Mouse (Mus musculus) CH12.LX (cell line): ENCODE results near the gene Gm20518. TPM values are rescaled to one million over a fixed set of nuclear protein-coding genes. Genes with fewer than 3 reads are reported as not detected.

ENCODE experiments used
- DNase-seq: peaks from one replicate; pipeline ENCODE4 v3.0.0-alpha.2; 2013; ENCODE audit errors: extremely low read depth
- H3K27ac ChIP-seq: 2 replicates; pipeline ENCODE4 v1.5.1; 2012; ENCODE audit warnings: low read depth, mild to moderate bottlenecking, control low read depth, moderate library complexity; ENCODE audit not compliant: insufficient read depth
- H3K27me3 ChIP-seq: replicated peaks from 2 replicates; pipeline ENCODE3; 2012; ENCODE audit warnings: inconsistent platforms
- H3K36me3 ChIP-seq, 2 experiments: replicated peaks in 1 of 2; 2 replicates each; pipeline versions ENCODE3 to v1.6.1; 2012; ENCODE audit warnings: inconsistent platforms in 1 of 2, low read length in 1 of 2, mild to moderate bottlenecking in 1 of 2, mixed read lengths in 1 of 2, moderate library complexity in 1 of 2; ENCODE audit not compliant: control insufficient read depth in 1 of 2, insufficient read depth in 1 of 2
- H3K4me1 ChIP-seq, 2 experiments: 2 replicates each; pipeline ENCODE4 v1.6.1; 2012; ENCODE audit warnings: inconsistent platforms in 1 of 2, moderate library complexity in 1 of 2; ENCODE audit not compliant: insufficient read depth in 2 of 2, control insufficient read depth in 1 of 2
- H3K4me2 ChIP-seq: 2 replicates; pipeline ENCODE4 v1.6.1; 2012; ENCODE audit warnings: low read depth, mild to moderate bottlenecking, control low read depth; ENCODE audit not compliant: poor library complexity, insufficient read depth, severe bottlenecking
- H3K4me3 ChIP-seq, 3 experiments: fragments of 150-350 bp in 1 of 3; sonication (generic) in 1 of 3; replicated peaks in 1 of 3; 2 replicates each; pipeline versions ENCODE3 to v1.5.1; 2011 to 2012; ENCODE audit warnings: low read depth in 2 of 3, low read length in 2 of 3, mild to moderate bottlenecking in 2 of 3, moderate library complexity in 2 of 3, control low read depth in 1 of 3, improper control_type of control experiment in 1 of 3, inconsistent platforms in 1 of 3, mixed read lengths in 1 of 3; ENCODE audit not compliant: poor library complexity in 1 of 3
- H3K79me2 ChIP-seq: replicated peaks from 2 replicates; pipeline ENCODE4 v1.6.1; 2012; ENCODE audit warnings: mild to moderate bottlenecking, moderate library complexity; ENCODE audit not compliant: control insufficient read depth, poor library complexity, insufficient read depth, severe bottlenecking; ENCODE audit errors: extremely low read depth
- H3K9ac ChIP-seq: 2 replicates; pipeline ENCODE4 v1.6.1; 2012; ENCODE audit warnings: low read depth, mild to moderate bottlenecking, control low read depth, moderate library complexity; ENCODE audit not compliant: insufficient read depth
- H3K9me3 ChIP-seq: replicated peaks from 2 replicates; pipeline ENCODE3; 2012; ENCODE audit warnings: low read length, inconsistent platforms, mixed read lengths
- BHLHE40 ChIP-seq: IDR thresholded peaks from 2 replicates; pipeline ENCODE4 v1.6.1; 2011; ENCODE audit warnings: mild to moderate bottlenecking, low read depth, low read length, improper control_type of control experiment
- CTCF ChIP-seq, 2 experiments: IDR thresholded peaks in 1 of 2; conservative IDR thresholded peaks in 1 of 2; 2 replicates each; pipeline ENCODE4 v1.5.1; 2011 to 2012; ENCODE audit warnings: low read depth in 2 of 2, low read length in 2 of 2, improper control_type of control experiment in 1 of 2, inconsistent platforms in 1 of 2, mild to moderate bottlenecking in 1 of 2, moderate library complexity in 1 of 2
- HCFC1 ChIP-seq: IDR thresholded peaks from 2 replicates; pipeline ENCODE4 v1.6.1; 2012; ENCODE audit warnings: low read depth, mild to moderate bottlenecking, inconsistent platforms, low read length, improper control_type of control experiment
- IRF4 ChIP-seq: IDR thresholded peaks from 2 replicates; pipeline ENCODE4 v1.6.1; 2014; ENCODE audit warnings: low read depth, mild to moderate bottlenecking, inconsistent platforms, low read length, improper control_type of control experiment
- KAT2A ChIP-seq: IDR thresholded peaks from 2 replicates; pipeline ENCODE4 v1.6.1; 2012; ENCODE audit warnings: low read length, improper control_type of control experiment, inconsistent platforms; ENCODE audit not compliant: insufficient replicate concordance
- RAD21 ChIP-seq: IDR thresholded peaks from 2 replicates; pipeline ENCODE4 v1.6.1; 2011; ENCODE audit warnings: low read depth, mild to moderate bottlenecking, low read length, improper control_type of control experiment, moderate library complexity
- SMC3 ChIP-seq: IDR thresholded peaks from 2 replicates; pipeline ENCODE4 v1.6.1; 2011; ENCODE audit warnings: low read depth, low read length, improper control_type of control experiment
- TCF12 ChIP-seq: IDR thresholded peaks from 2 replicates; pipeline ENCODE4 v1.6.1; 2014; ENCODE audit warnings: low read depth, mild to moderate bottlenecking, inconsistent platforms, low read length, improper control_type of control experiment
- USF1 ChIP-seq: IDR thresholded peaks from 2 replicates; pipeline ENCODE4 v1.6.1; 2014; ENCODE audit warnings: low read depth, mild to moderate bottlenecking, inconsistent platforms, low read length, improper control_type of control experiment
- USF2 ChIP-seq: conservative IDR thresholded peaks from 2 replicates; pipeline ENCODE4 v1.6.1; 2011; ENCODE audit warnings: low read depth, low read length, improper control_type of control experiment
- dilution Hi-C: fragments of 300-500 bp; cut with MboI; formaldehyde crosslinking; loops from 2 replicates; pipeline ENCODE4 v1.14.3; 2020; ENCODE audit warnings: low sequenced_read_pairs; ENCODE audit not compliant: extremely low pct_unique_long_range_greater_than_20kb, extremely low pct_ligation_motif_present
- in situ Hi-C: fragments of 300-500 bp; cut with MboI; formaldehyde crosslinking; loops from 3 replicates; pipeline ENCODE4 v1.14.3; 2019; ENCODE audit warnings: low sequenced_read_pairs, low pct_ligation_motif_present, low pct_unique_long_range_greater_than_20kb, mixed read lengths
- polyA plus RNA-seq: library from polyadenylated mRNA; unstranded; fragments of >175 nt; gene quantifications from 2 replicates; pipeline ENCODE4 v1.2.1, GENCODE M21; 2012; ENCODE audit warnings: low read depth; ENCODE audit not compliant: insufficient read length
- total RNA-seq, 2 experiments: library from RNA; depleted of rRNA; stranded (reverse); fragments of 300-350 nt in 1 of 2; fragments of >200 nt in 1 of 2; gene quantifications; 2 replicates each; pipeline ENCODE4 v1.2.3; 2012 to 2014

Gene Gm20518
- total and polyA plus RNA-seq, 3 experiments: 0.16 to 0.91 (median 0.21) TPM

GRCm38 (mm10) chr16:17785337-17785736 lies 106.1 kb downstream of the Gm20518 start:
- in situ Hi-C loops (no loop called here), dilution Hi-C loops (no loop called here)

More at GRCm38 (mm10) chr16:17785337-17785736, 106.1 kb downstream of the Gm20518 start:
- TF ChIP-seq USF1 (no peak), USF2 (no peak), IRF4 (no peak), TCF12 (no peak), BHLHE40 (0 out of 2 replicates have a peak, but pooled peaks have one; percentile 23), HCFC1 (no peak), KAT2A (no peak), SMC3 (peak; percentile 76), CTCF (conservative IDR thresholded peaks at IDR 0.05 in 1 of 2, IDR thresholded peaks at IDR 0.05 in 1 of 2; ENCODE audit: low read depth in 2 of 2, low read length in 2 of 2) (peak; percentile 48 to 85), RAD21 (peak; percentile 79)
- Histone ChIP-seq H3K79me2 (no peaks in the 10 kb centered on the region), H3K9me3 (no peaks in the 10 kb centered on the region), H3K4me1 (peaks cover 0 to 9% of the 10 kb centered on the region in 2 experiments; a peak in 1 of 4 replicates), H3K27ac (no peak overlapping the region), H3K4me3 (no peak overlapping the region), H3K4me2 (no peak overlapping the region), H3K27me3 (peaks cover 9% of the 10 kb centered on the region), H3K9ac (no peak overlapping the region), H3K36me3 (no peaks in the 10 kb centered on the region)
- DNase-seq: peak; percentile 17

Other genes starting within 250 kb of the Gm20518 start
- gene Ccdc74a, start 245.2 kb downstream of the Gm20518 start, total RNA-seq (2012; rRNA removed): 0.42 TPM in 1 of 2 replicates, not detected in the other
- 0.45 TPM in 1 of 2 replicates, not detected in the other for gene Ccdc74a, start 245.2 kb downstream of the Gm20518 start, total RNA-seq (2014; rRNA removed)
- 1.5 and 2.0 TPM in 2 replicates for gene Ccdc74a, start 245.2 kb downstream of the Gm20518 start, polyA plus RNA-seq
- gene Med15, start 158.8 kb downstream of the Gm20518 start, total RNA-seq (2012; rRNA removed): 40.1 and 42.6 TPM in 2 replicates
- gene Med15, start 158.8 kb downstream of the Gm20518 start, total RNA-seq (2014; rRNA removed): 17.2 and 20.1 TPM in 2 replicates
- 65.2 and 78.1 TPM in 2 replicates for gene Med15, start 158.8 kb downstream of the Gm20518 start, polyA plus RNA-seq
- not detected in 2 replicates for gene Klhl22, start 132.1 kb downstream of the Gm20518 start, total RNA-seq (2012; rRNA removed)
- gene Klhl22, start 132.1 kb downstream of the Gm20518 start, total RNA-seq (2014; rRNA removed): not detected in 2 replicates
- gene Klhl22, start 132.1 kb downstream of the Gm20518 start, polyA plus RNA-seq: not detected in 2 replicates
- not detected in 2 replicates for gene Scarf2, start 94.4 kb downstream of the Gm20518 start, total RNA-seq (2012; rRNA removed)
- not detected in 2 replicates for gene Scarf2, start 94.4 kb downstream of the Gm20518 start, total RNA-seq (2014; rRNA removed)
- gene Scarf2, start 94.4 kb downstream of the Gm20518 start, polyA plus RNA-seq: not detected in 2 replicates
- gene B830017H08Rik, start 58.5 kb downstream of the Gm20518 start, total RNA-seq (2012; rRNA removed): 0.08 TPM in 1 of 2 replicates, not detected in the other
- not detected in 2 replicates for gene B830017H08Rik, start 58.5 kb downstream of the Gm20518 start, total RNA-seq (2014; rRNA removed)
- not detected in 2 replicates for gene B830017H08Rik, start 58.5 kb downstream of the Gm20518 start, polyA plus RNA-seq
- gene Car15, start 53.3 kb downstream of the Gm20518 start, total RNA-seq (2012; rRNA removed): 1.6 and 1.9 TPM in 2 replicates
- gene Car15, start 53.3 kb downstream of the Gm20518 start, total RNA-seq (2014; rRNA removed): 1.5 TPM in 2 replicates
- 2.5 and 3.9 TPM in 2 replicates for gene Car15, start 53.3 kb downstream of the Gm20518 start, polyA plus RNA-seq
- gene Tssk1, start 2.6 kb upstream of the Gm20518 start, total RNA-seq (2012; rRNA removed): 0.04 TPM in 1 of 2 replicates, not detected in the other
- not detected in 2 replicates for gene Tssk1, start 2.6 kb upstream of the Gm20518 start, total RNA-seq (2014; rRNA removed)
- 0.15 and 0.16 TPM in 2 replicates for gene Tssk1, start 2.6 kb upstream of the Gm20518 start, polyA plus RNA-seq
- gene Dgcr2, start 6.9 kb upstream of the Gm20518 start, total RNA-seq (2012; rRNA removed): 48.0 and 52.5 TPM in 2 replicates
- 36.9 and 41.5 TPM in 2 replicates for gene Dgcr2, start 6.9 kb upstream of the Gm20518 start, total RNA-seq (2014; rRNA removed)
- 45.2 and 54.8 TPM in 2 replicates for gene Dgcr2, start 6.9 kb upstream of the Gm20518 start, polyA plus RNA-seq
- gene Tssk2, start 7.0 kb upstream of the Gm20518 start, total RNA-seq (2012; rRNA removed): not detected in 2 replicates
- not detected in 2 replicates for gene Tssk2, start 7.0 kb upstream of the Gm20518 start, total RNA-seq (2014; rRNA removed)
- gene Tssk2, start 7.0 kb upstream of the Gm20518 start, polyA plus RNA-seq: 0.21 TPM in 1 of 2 replicates, not detected in the other
- 33.1 and 36.7 TPM in 2 replicates for gene Ess2, start 19.7 kb upstream of the Gm20518 start, total RNA-seq (2012; rRNA removed)
- gene Ess2, start 19.7 kb upstream of the Gm20518 start, total RNA-seq (2014; rRNA removed): 31.1 and 31.4 TPM in 2 replicates
- gene Ess2, start 19.7 kb upstream of the Gm20518 start, polyA plus RNA-seq: 37.0 and 38.7 TPM in 2 replicates
- gene Gsc2, start 23.4 kb upstream of the Gm20518 start, total RNA-seq (2012; rRNA removed): not detected in 2 replicates
- not detected in 2 replicates for gene Gsc2, start 23.4 kb upstream of the Gm20518 start, total RNA-seq (2014; rRNA removed)
- gene Gsc2, start 23.4 kb upstream of the Gm20518 start, polyA plus RNA-seq: not detected in 2 replicates
- gene Slc25a1, start 36.5 kb upstream of the Gm20518 start, total RNA-seq (2012; rRNA removed): 106 and 141 TPM in 2 replicates
- 96.5 and 113 TPM in 2 replicates for gene Slc25a1, start 36.5 kb upstream of the Gm20518 start, total RNA-seq (2014; rRNA removed)
- 122 and 134 TPM in 2 replicates for gene Slc25a1, start 36.5 kb upstream of the Gm20518 start, polyA plus RNA-seq
- gene Vpreb2, start 88.8 kb upstream of the Gm20518 start, total RNA-seq (2012; rRNA removed): not detected in 2 replicates
- not detected in 2 replicates for gene Vpreb2, start 88.8 kb upstream of the Gm20518 start, total RNA-seq (2014; rRNA removed)
- 0.54 TPM in 1 of 2 replicates, not detected in the other for gene Vpreb2, start 88.8 kb upstream of the Gm20518 start, polyA plus RNA-seq
- 38.5 and 41.5 TPM in 2 replicates for gene Dgcr6, start 161.2 kb upstream of the Gm20518 start, total RNA-seq (2012; rRNA removed)
- gene Dgcr6, start 161.2 kb upstream of the Gm20518 start, total RNA-seq (2014; rRNA removed): 13.0 and 14.6 TPM in 2 replicates
- 32.4 and 40.3 TPM in 2 replicates for gene Dgcr6, start 161.2 kb upstream of the Gm20518 start, polyA plus RNA-seq
- gene Prodh, start 198.5 kb upstream of the Gm20518 start, total RNA-seq (2012; rRNA removed): 13.0 and 17.0 TPM in 2 replicates
- gene Prodh, start 198.5 kb upstream of the Gm20518 start, total RNA-seq (2014; rRNA removed): 1.3 and 2.1 TPM in 2 replicates
- 1.4 and 1.7 TPM in 2 replicates for gene Prodh, start 198.5 kb upstream of the Gm20518 start, polyA plus RNA-seq
- not detected in 2 replicates for gene Rtn4r, start 236.0 kb upstream of the Gm20518 start, total RNA-seq (2012; rRNA removed)
- gene Rtn4r, start 236.0 kb upstream of the Gm20518 start, total RNA-seq (2014; rRNA removed): not detected in 2 replicates
- not detected in 2 replicates for gene Rtn4r, start 236.0 kb upstream of the Gm20518 start, polyA plus RNA-seq